Mouse (Mus musculus) megakaryocyte-erythroid progenitor cell, adult 5-6 weeks (primary cell): ENCODE measurements around the gene Gm10322. TPM values are rescaled to one million over a fixed set of nuclear protein-coding genes. Genes with fewer than 3 reads are reported as not detected.

ENCODE experiments used
- ATAC-seq: replicated peaks from 2 replicates; pipeline ENCODE4 v1.8.0; 2016; ENCODE audit warnings: mild to moderate bottlenecking, inconsistent platforms; ENCODE audit not compliant: severe bottlenecking, poor library complexity, low FRiP score, low TSS enrichment
- total RNA-seq, 2 experiments: library from RNA; stranded (forward) in 1 of 2; stranded (reverse) in 1 of 2; fragments of 200-1000, 215-1000 nt in 1 of 2; fragments of >200 nt in 1 of 2; fragmentation: Nextera tagmentation in 1 of 2; gene quantifications; 2 replicates each; pipeline ENCODE4 v1.2.3; 2014 to 2017

Gm10322 gene
- total RNA-seq, 2 experiments from 2014 or later: not detected

DNA sequence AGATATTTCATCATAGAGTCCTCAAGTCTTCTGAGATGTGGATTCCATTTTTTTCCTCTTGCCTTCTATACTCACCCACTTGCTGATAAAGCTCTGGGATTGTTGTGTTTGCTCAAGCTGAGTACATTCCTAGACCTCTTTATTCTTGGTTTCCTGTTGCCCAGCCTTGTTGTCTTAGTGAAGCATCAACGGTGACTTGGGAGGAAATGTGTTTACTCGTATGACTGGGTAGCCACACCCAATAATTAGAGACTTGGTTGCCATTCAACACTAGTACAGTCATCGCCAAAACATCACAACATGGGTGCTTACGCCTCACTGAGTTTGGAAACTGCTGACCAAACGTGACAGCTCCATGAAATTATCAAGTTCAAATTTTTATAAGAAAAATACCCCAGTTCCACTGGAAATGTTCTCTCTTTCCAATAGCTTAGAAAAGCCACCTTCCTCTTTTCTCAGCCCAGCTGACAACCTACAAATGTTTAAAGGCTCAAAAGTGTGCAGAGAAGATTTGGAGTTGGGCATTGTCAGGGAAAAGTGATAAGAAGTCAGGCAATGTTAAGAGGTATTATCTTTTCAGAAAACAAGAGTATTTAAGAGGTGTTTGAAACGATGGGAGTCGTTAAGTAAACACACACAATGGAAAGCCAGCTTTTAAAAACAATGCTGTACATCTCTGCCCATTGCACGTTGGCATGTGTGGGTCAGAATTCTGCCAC is 27.0 kb downstream of the Gm10322 start:
- ATAC-seq: peak; percentile 48; the same call in 1 of the 2 replicates

DNA sequence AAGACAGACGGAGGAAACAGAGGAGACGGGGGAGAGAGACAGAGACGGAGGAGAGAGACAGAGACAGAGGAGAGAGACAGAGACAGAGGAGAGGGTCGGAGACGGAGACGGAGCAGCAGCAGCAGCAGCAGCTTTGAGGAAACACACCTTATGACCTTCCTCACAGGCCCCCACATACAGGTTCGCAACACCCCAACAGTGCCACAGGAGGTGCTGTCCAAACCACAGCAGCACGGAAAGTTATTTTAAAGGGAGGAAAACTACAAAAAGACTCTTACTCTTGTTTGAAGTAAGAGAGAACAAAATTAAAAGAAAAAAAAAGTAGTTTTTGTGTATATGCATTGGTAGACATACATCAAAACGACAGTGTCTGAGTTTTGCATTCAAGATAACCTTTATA is 27.8 kb downstream of the Gm10322 start:
- no peak for ATAC-seq

DNA sequence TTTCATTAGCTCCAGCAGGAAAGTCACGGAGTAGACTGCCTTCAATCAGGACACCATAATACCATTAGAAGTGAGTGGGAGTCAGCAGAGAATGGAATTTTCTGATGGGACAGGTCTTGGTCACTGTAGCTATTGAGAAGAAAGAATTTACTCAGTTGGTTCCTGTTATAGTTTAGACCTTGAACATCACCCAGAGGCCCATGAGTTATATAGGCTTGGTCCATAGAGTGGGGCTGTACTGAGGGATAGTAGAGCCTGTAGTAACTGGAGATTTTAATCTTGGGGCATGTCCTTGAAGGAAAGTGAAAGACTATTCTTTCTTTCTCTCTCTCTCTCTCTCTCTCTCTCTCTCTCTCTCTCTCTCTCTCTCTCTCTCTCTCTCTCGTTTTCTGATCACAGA is 28.8 kb downstream of the Gm10322 start:
- ATAC-seq: no peak

DNA sequence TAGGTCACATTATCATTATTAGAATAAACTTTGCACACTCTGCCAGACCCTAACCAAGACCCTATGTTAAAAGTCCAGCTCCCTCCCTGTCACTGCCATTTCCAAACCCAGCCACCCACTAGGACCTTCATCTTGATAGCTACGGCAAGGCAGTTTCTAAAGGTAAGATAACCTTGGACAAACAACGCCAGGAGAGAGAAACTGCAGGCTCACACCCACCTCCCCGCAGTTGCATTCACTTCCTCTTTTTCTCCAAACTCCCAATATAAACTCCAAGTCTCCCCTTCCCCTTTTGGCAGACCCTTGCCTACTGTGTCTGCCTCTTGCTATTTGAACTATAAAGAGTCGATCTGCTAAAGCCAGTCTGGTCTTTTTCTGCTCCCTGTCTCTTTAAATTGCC is 29.3 kb downstream of the Gm10322 start:
- ATAC-seq: peak; percentile 59; the same call in 1 of the 2 replicates

DNA sequence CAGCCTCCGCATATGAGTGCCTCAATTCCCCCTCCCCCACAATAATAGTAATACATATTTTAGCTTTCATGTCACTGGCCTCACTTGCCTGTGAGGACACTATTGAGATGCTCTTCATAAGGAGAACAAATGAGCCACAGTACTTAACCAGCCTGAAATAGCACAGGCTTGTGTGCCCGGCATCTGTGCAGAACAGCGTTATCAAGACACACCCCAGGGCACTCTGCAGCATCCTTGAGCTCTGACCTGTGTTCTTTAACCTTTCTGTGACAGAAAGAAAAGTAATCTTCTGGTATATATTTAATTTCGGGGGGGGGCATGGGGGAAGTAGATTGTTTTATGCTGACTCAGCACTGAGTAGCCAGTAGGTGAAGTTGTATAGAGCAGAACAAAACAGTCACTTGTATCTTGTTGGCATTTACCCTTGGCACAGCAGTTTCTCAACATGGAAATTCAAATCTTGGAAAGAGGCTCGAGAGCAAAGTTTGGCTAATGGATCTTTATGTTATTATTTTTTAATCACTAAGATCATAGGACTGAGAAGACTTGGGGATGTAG is 31.0 kb downstream of the Gm10322 start:
- ATAC-seq: no peak

DNA sequence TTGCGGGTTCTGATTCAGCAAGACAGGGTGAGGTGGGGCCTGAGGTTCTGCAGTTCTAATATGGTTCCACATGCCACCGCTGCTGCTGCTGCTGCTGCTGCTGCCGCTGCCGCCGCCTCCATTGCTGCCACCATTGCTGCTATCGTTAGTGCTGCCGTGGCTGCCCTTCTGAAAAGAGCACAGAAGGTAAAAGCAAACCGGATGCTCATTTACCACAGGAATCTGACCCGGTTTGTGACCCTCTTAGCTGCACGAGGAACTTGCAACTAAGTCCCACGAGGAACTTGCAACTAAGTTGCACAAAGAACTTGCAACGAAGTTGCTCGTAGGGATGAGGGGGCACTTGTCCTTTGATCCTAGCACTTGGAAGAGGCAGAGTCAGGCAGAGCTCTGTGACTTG is 40.9 kb downstream of the Gm10322 start:
- ATAC-seq: no peak

DNA sequence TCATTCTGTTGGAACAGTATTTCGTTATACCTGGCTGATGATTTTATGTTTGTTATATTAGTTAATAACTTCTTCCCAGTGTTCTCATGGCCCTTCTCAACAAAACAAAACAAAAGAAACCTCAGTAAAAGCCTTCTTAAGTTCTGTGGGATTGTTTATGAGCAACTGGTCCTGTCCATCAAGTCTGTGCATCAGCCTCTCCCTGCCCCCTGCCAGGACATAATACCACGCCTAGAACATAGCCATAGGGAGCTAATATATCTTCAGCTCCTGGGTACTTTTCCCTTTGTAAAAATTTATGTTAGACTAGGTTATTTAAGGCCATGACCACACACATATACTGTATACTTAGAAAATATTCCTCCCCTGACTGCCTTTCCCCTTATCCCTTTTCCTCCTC is 48.9 kb downstream of the Gm10322 start:
- no peak for ATAC-seq

DNA sequence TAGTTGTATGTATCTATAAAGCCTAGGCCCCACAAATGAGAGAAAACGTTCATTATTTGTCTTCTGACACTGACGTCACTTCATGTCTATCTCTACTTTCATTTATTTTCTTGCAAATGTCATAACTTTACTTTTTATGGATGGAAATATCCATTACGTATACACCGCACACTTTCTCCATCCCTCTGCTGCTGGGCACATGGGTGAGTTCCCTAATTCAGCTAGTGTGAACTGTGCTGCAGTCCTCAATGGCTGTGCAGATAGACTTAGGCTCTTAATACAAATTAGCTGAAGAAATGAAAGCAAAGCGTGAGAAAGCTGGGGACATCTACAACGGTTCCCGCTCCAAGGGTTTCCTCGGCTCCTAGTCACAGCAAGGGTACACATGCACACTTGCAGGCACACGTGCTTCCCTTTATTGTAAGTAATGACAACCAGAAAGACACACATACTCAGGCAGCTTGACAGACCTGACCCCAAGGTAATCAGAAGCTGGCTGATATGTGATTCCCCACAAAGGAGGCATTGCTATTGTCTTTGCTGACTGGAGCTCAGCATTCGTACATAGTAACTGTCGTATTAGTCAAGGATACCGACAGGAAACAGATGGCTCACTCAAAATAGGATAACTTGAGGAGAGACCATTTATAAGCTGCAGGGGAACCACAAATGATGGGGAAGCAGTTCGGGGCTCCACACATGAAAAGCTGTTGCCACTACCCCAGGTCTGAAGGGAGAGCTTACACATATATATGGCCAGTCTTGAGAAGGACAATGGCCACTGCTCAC is 49.8 kb downstream of the Gm10322 start:
- ATAC-seq: peak; percentile 52

Other genes with a start within 250 kb of the Gm10322 start
- 20.6 and 40.3 TPM in 2 replicates for gene Gm10273, start 220.4 kb upstream of the Gm10322 start, total RNA-seq (2014; fragmentation: Nextera tagmentation)
- gene Gm10273, start 220.4 kb upstream of the Gm10322 start, total RNA-seq (2017): 82.6 and 90.1 TPM in 2 replicates
- not detected in 2 replicates for gene Pla2g12b, start 212.4 kb upstream of the Gm10322 start, total RNA-seq (2014; fragmentation: Nextera tagmentation)
- not detected in 2 replicates for gene Pla2g12b, start 212.4 kb upstream of the Gm10322 start, total RNA-seq (2017)
- gene Oit3, start 174.3 kb upstream of the Gm10322 start, total RNA-seq (2014; fragmentation: Nextera tagmentation): not detected in 2 replicates
- not detected in 2 replicates for gene Oit3, start 174.3 kb upstream of the Gm10322 start, total RNA-seq (2017)
- gene Mcu, start 629 bp downstream of the Gm10322 start, total RNA-seq (2014; fragmentation: Nextera tagmentation): 8.3 and 18.9 TPM in 2 replicates
- 19.5 and 22.0 TPM in 2 replicates for gene Mcu, start 629 bp downstream of the Gm10322 start, total RNA-seq (2017)
- gene Micu1, start 86.4 kb downstream of the Gm10322 start, total RNA-seq (2014; fragmentation: Nextera tagmentation): 23.9 and 26.3 TPM in 2 replicates
- gene Micu1, start 86.4 kb downstream of the Gm10322 start, total RNA-seq (2017): 25.9 and 26.5 TPM in 2 replicates